Mouse (Mus musculus): ENCODE measurements at regions not wholly inside any gene's neighbourhood (a gene's known extent, or its start where the extent isn't known, plus 50 kb on each side); places are given as distances from the start of the nearest gene placed in this dataset.

- H3K27ac ChIP-seq: no peak overlapping the region
- no peaks in the 10 kb centered on the region for H3K9me3 ChIP-seq
Observed at GRCm38 (mm10) chr3:137775076-137775849, 89.0 kb upstream of the H2afz start.

GRCm38 (mm10) chr3:137778113-137778512 is 86.2 kb upstream of the H2afz start:
- WGBS: 39% methylated on average over 7 of the region's 7 CpGs
- peaks cover 10% of the 10 kb centered on the region for H3K4me1 ChIP-seq (replicated peaks)
- H3K27ac ChIP-seq: no peak overlapping the region
- no peak for DNase-seq (ENCODE audit: low spot score)
- no peaks in the 10 kb centered on the region for H3K36me3 ChIP-seq
- peaks cover 30% of the 10 kb centered on the region for H3K27me3 ChIP-seq (ENCODE audit: insufficient read depth, poor library complexity, severe bottlenecking)
- H3K9me3 ChIP-seq: no peaks in the 10 kb centered on the region
- H3K4me3 ChIP-seq: no peak overlapping the region

More at GRCm38 (mm10) chr3:137775076-137775849, 89.0 kb upstream of the H2afz start:
- 81% methylated on average over 6 of the region's 6 CpGs for WGBS
- no peak overlapping the region for H3K4me3 ChIP-seq
- peaks cover 17% of the 10 kb centered on the region for H3K27me3 ChIP-seq (ENCODE audit: insufficient read depth, poor library complexity, severe bottlenecking)
- no peak for DNase-seq (ENCODE audit: low spot score)
- peaks cover 6% of the 10 kb centered on the region for H3K4me1 ChIP-seq (replicated peaks)
- H3K36me3 ChIP-seq: no peaks in the 10 kb centered on the region

- Histone ChIP-seq H3K36me3 (no peaks in the 10 kb centered on the region), H3K27ac (no peak overlapping the region), H3K4me3 (peak overlapping the region; percentile 30), H3K27me3 (ENCODE audit: insufficient read depth, poor library complexity, severe bottlenecking) (peaks cover 30% of the 10 kb centered on the region), H3K4me1 (replicated peaks) (peaks cover 29% of the 10 kb centered on the region), H3K9me3 (no peaks in the 10 kb centered on the region)
- peak; percentile 8 for DNase-seq (ENCODE audit: low spot score)
- WGBS: 8% methylated on average over 11 of the region's 11 CpGs
Observed at GRCm38 (mm10) chr3:137780029-137780428, 84.3 kb upstream of the H2afz start.

- WGBS: 86% methylated on average over 5 of the region's 5 CpGs
- Histone ChIP-seq H3K4me1 (replicated peaks) (peaks cover 35% of the 10 kb centered on the region), H3K27ac (no peak overlapping the region), H3K9me3 (no peaks in the 10 kb centered on the region), H3K4me3 (no peak overlapping the region), H3K36me3 (no peaks in the 10 kb centered on the region), H3K27me3 (ENCODE audit: insufficient read depth, poor library complexity, severe bottlenecking) (peaks cover 30% of the 10 kb centered on the region)
- DNase-seq (ENCODE audit: low spot score): no peak
Observed at GRCm38 (mm10) chr3:137782836-137783235, 81.5 kb upstream of the H2afz start.

GRCm38 (mm10) chr3:137783937-137784911 is 80.1 kb upstream of the H2afz start:
- peak overlapping the region; percentile 77 for H3K27ac ChIP-seq
- peak; percentile 40 for DNase-seq (ENCODE audit: low spot score)
- 36% methylated on average over 7 of the region's 7 CpGs for WGBS

GRCm38 (mm10) chr3:137785224-137785623 is 79.1 kb upstream of the H2afz start:
- Histone ChIP-seq H3K4me1 (replicated peaks) (peaks cover 30% of the 10 kb centered on the region), H3K27me3 (ENCODE audit: insufficient read depth, poor library complexity, severe bottlenecking) (peaks cover 12% of the 10 kb centered on the region), H3K9me3 (no peaks in the 10 kb centered on the region), H3K4me3 (no peak overlapping the region), H3K27ac (peak overlapping the region; percentile 77), H3K36me3 (no peaks in the 10 kb centered on the region)
- DNase-seq (ENCODE audit: low spot score): peak; percentile 30
- 56% methylated on average over 7 of the region's 7 CpGs for WGBS

More at GRCm38 (mm10) chr3:137783937-137784911, 80.1 kb upstream of the H2afz start:
- Histone ChIP-seq H3K4me1 (replicated peaks) (peaks cover 35% of the 10 kb centered on the region), H3K9me3 (no peaks in the 10 kb centered on the region), H3K4me3 (no peak overlapping the region), H3K36me3 (no peaks in the 10 kb centered on the region), H3K27me3 (ENCODE audit: insufficient read depth, poor library complexity, severe bottlenecking) (peaks cover 22% of the 10 kb centered on the region)

GRCm38 (mm10) chr3:137785871-137786270 is 78.4 kb upstream of the H2afz start:
- no peak for DNase-seq (ENCODE audit: low spot score)
- WGBS: 83% methylated on average over 2 of the region's 2 CpGs
- peaks cover 6% of the 10 kb centered on the region; the same call in 1 of the 2 replicates for H3K27me3 ChIP-seq (ENCODE audit: insufficient read depth, poor library complexity, severe bottlenecking)
- H3K36me3 ChIP-seq: no peaks in the 10 kb centered on the region
- 0 out of 2 replicates have a peak overlapping the region, but pooled peaks have one; percentile 35 for H3K27ac ChIP-seq
- H3K4me3 ChIP-seq: no peak overlapping the region
- peaks cover 28% of the 10 kb centered on the region for H3K4me1 ChIP-seq (replicated peaks)
- no peaks in the 10 kb centered on the region for H3K9me3 ChIP-seq

- no peak overlapping the region for H3K27ac ChIP-seq
- H3K27me3 ChIP-seq (ENCODE audit: insufficient read depth, poor library complexity, severe bottlenecking): no peaks in the 10 kb centered on the region
- DNase-seq (ENCODE audit: low spot score): no peak
Observed at GRCm38 (mm10) chr3:137789671-137790070, 74.6 kb upstream of the H2afz start.

GRCm38 (mm10) chr3:137790340-137790739 is 73.9 kb upstream of the H2afz start:
- 94% methylated on average over 7 of the region's 7 CpGs for WGBS
- H3K4me3 ChIP-seq: no peak overlapping the region
- no peak overlapping the region for H3K27ac ChIP-seq
- H3K4me1 ChIP-seq (replicated peaks): peaks cover 3% of the 10 kb centered on the region; the same call in 1 of the 2 replicates
- H3K36me3 ChIP-seq: no peaks in the 10 kb centered on the region
- H3K9me3 ChIP-seq: no peaks in the 10 kb centered on the region
- DNase-seq (ENCODE audit: low spot score): no peak
- H3K27me3 ChIP-seq (ENCODE audit: insufficient read depth, poor library complexity, severe bottlenecking): no peaks in the 10 kb centered on the region

More at GRCm38 (mm10) chr3:137789671-137790070, 74.6 kb upstream of the H2afz start:
- H3K4me1 ChIP-seq (replicated peaks): peaks cover 9% of the 10 kb centered on the region
- H3K4me3 ChIP-seq: no peak overlapping the region
- WGBS: 75% methylated on average over 6 of the region's 6 CpGs
- no peaks in the 10 kb centered on the region for H3K36me3 ChIP-seq
- no peaks in the 10 kb centered on the region for H3K9me3 ChIP-seq

GRCm38 (mm10) chr3:137795754-137796315 is 68.5 kb upstream of the H2afz start:
- no peaks in the 10 kb centered on the region for H3K4me1 ChIP-seq (replicated peaks)
- no peak for DNase-seq (ENCODE audit: low spot score)
- H3K27me3 ChIP-seq (ENCODE audit: insufficient read depth, poor library complexity, severe bottlenecking): no peaks in the 10 kb centered on the region
- H3K27ac ChIP-seq: no peak overlapping the region
- H3K4me3 ChIP-seq: no peak overlapping the region
- no peaks in the 10 kb centered on the region for H3K36me3 ChIP-seq
- no peaks in the 10 kb centered on the region for H3K9me3 ChIP-seq
- 88% methylated on average over 7 of the region's 7 CpGs for WGBS

GRCm38 (mm10) chr3:137798769-137799168 is 65.5 kb upstream of the H2afz start:
- Histone ChIP-seq H3K27ac (no peak overlapping the region), H3K36me3 (no peaks in the 10 kb centered on the region), H3K4me1 (replicated peaks) (no peaks in the 10 kb centered on the region), H3K9me3 (no peaks in the 10 kb centered on the region), H3K4me3 (no peak overlapping the region), H3K27me3 (ENCODE audit: insufficient read depth, poor library complexity, severe bottlenecking) (no peaks in the 10 kb centered on the region)
- 81% methylated on average over 4 of the region's 4 CpGs for WGBS
- no peak for DNase-seq (ENCODE audit: low spot score)

GRCm38 (mm10) chr3:137801402-137802020 is 62.8 kb upstream of the H2afz start:
- H3K4me1 ChIP-seq (replicated peaks): peaks cover 3% of the 10 kb centered on the region; the same call in 1 of the 2 replicates
- H3K27me3 ChIP-seq (ENCODE audit: insufficient read depth, poor library complexity, severe bottlenecking): no peaks in the 10 kb centered on the region
- WGBS: 51% methylated on average over 6 of the region's 6 CpGs
- no peak for DNase-seq (ENCODE audit: low spot score)
- no peaks in the 10 kb centered on the region for H3K9me3 ChIP-seq
- no peaks in the 10 kb centered on the region for H3K36me3 ChIP-seq
- H3K4me3 ChIP-seq: no peak overlapping the region
- H3K27ac ChIP-seq: no peak overlapping the region
